Mouse (Mus musculus) lung, adult 2 months (tissue): ENCODE measurements around the gene Cfap46.

Source experiments
- CTCF ChIP-seq: fragments of 200-500 bp; IDR thresholded peaks from 2 replicates; pipeline ENCODE4 v1.5.1; 2011; ENCODE audit warnings: mild to moderate bottlenecking, low read length, control low read depth; ENCODE audit not compliant: insufficient read depth
- POLR2A ChIP-seq: fragments of 200-500 bp; IDR thresholded peaks from 2 replicates; pipeline ENCODE4 v1.6.1; 2011; ENCODE audit warnings: low read depth, mild to moderate bottlenecking, control low read depth, low read length, borderline replicate concordance; ENCODE audit errors: extremely low read depth

DNA sequence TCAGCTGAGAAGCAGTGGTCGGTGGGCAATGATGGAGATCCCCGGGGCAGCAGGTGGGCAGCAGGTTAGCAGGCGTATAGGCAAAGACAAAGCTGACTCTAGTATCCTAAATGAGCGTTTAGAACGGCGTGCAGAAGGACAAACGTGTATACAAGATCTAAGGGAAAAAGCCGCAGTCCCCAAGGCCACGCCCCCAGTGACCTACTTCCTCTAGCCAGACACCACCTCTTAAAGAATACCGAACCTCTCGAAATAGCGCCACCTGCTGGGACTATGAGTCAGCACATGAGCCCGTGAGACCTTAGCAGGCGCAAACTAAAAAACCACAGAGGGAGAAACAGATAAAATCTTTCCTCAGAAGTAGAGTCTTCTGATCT is 924 bp upstream of the Cfap46 start:
- peak; percentile 91 for TF ChIP-seq CTCF
- peak; percentile 43; the same call in 1 of the 2 replicates for TF ChIP-seq POLR2A
